Mouse (Mus musculus): Measurements from ENCODE around the gene Gxylt2. TPM values are rescaled to one million over a fixed set of nuclear protein-coding genes. Genes with fewer than 3 reads are reported as not detected.
A peak's percentile ranks its signal among the peaks of the same experiment; 100 is the strongest.

Gxylt2 gene
- polyA plus RNA-seq, 1 experiment: 0.16 TPM

DNA sequence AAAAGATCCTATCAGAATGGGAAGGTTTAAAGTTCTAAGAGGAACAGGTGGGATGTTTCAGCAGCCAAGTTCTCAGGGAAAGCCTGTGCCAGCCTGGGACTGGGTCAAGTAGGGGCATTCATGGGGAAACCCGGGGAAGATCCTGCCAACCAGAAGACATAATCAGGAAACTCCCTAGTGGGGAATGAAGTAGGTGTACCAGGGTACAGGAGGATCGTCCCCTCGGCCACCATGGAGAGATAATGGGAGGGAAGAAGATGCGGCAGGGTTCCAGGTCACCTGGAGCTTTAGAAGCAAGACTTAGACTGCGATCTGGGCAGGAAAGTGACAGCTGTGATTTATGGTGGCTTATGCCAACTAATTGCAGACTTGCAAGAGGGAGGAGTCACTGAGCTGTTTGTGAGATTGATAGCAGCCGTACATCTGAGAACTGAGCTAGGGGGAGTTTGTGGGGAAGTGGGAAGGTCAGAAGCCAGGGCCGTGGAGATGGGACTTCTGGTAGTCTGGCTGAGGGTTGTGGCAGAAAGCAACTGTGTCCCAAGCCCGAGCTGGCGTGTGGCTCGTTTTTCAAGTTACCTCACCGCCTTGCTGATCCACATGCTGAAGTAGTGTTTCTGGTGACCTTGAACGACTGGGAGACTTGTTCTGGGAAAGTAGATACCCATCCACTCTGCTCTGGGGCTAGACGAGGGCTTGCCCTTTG, 98.0 kb downstream of the Gxylt2 start:
- no peak overlapping the region for H3K27ac ChIP-seq (ENCODE audit: insufficient read depth, low read length)
- H3K4me1 ChIP-seq (ENCODE audit: control insufficient read depth, insufficient read depth, insufficient read length): no peaks in the 10 kb centered on the region; the same call in 1 of the 2 replicates
- no peak overlapping the region for H3K4me3 ChIP-seq (ENCODE audit: extremely low read depth, insufficient read depth, insufficient read length)
- 71% methylated on average over 13 of the region's 13 CpGs for WGBS
- TF ChIP-seq CTCF (IDR thresholded peaks at IDR 0.05; ENCODE audit: extremely low read depth, insufficient read depth, insufficient read length, insufficient replicate concordance): no peak
- no peak for TF ChIP-seq POLR2A (IDR thresholded peaks at IDR 0.05; ENCODE audit: low read depth, low read length)
- H3K27me3 ChIP-seq (ENCODE audit: control insufficient read depth, insufficient read depth, low read length): no peaks in the 10 kb centered on the region
- no peak for DNase-seq (ENCODE audit: low read depth in 1 of 2, low spot score in 2 of 2)
- no peaks in the 10 kb centered on the region for H3K36me3 ChIP-seq (ENCODE audit: control insufficient read depth, insufficient read depth, low read length)

- no peaks in the 10 kb centered on the region for H3K36me3 ChIP-seq (ENCODE audit: control insufficient read depth, insufficient read depth, low read length)
- no peaks in the 10 kb centered on the region; the same call in 1 of the 2 replicates for H3K4me1 ChIP-seq (ENCODE audit: control insufficient read depth, insufficient read depth, insufficient read length)
- H3K27me3 ChIP-seq (ENCODE audit: control insufficient read depth, insufficient read depth, low read length): no peaks in the 10 kb centered on the region
- no peak for TF ChIP-seq CTCF (IDR thresholded peaks at IDR 0.05; ENCODE audit: extremely low read depth, insufficient read depth, insufficient read length, insufficient replicate concordance)
- no peak for TF ChIP-seq POLR2A (IDR thresholded peaks at IDR 0.05; ENCODE audit: low read depth, low read length)
- 82% methylated on average over 3 of the region's 3 CpGs for WGBS
- no peak for DNase-seq (ENCODE audit: low read depth in 1 of 2, low spot score in 2 of 2)
- no peak overlapping the region for H3K4me3 ChIP-seq (ENCODE audit: extremely low read depth, insufficient read depth, insufficient read length)
- no peak overlapping the region for H3K27ac ChIP-seq (ENCODE audit: insufficient read depth, low read length)
Observed at GRCm38 (mm10) chr6:100803250-100803649, 98.7 kb downstream of the Gxylt2 start.

GRCm38 (mm10) chr6:100807187-100807586, 102.7 kb downstream of the Gxylt2 start:
- Histone ChIP-seq H3K4me1 (ENCODE audit: control insufficient read depth, insufficient read depth, insufficient read length) (no peaks in the 10 kb centered on the region), H3K36me3 (ENCODE audit: control insufficient read depth, insufficient read depth, low read length) (no peaks in the 10 kb centered on the region), H3K27me3 (ENCODE audit: control insufficient read depth, insufficient read depth, low read length) (no peaks in the 10 kb centered on the region), H3K27ac (ENCODE audit: insufficient read depth, low read length) (no peak overlapping the region), H3K4me3 (ENCODE audit: extremely low read depth, insufficient read depth, insufficient read length) (no peak overlapping the region)
- 78% methylated on average over 9 of the region's 9 CpGs for whole genome bisulfite sequencing
- TF ChIP-seq POLR2A (IDR thresholded peaks at IDR 0.05; ENCODE audit: low read depth, low read length) (no peak), CTCF (IDR thresholded peaks at IDR 0.05; ENCODE audit: extremely low read depth, insufficient read depth, insufficient read length, insufficient replicate concordance) (no peak)
- DNase-seq (ENCODE audit: low read depth in 1 of 2, low spot score in 2 of 2): peak in 1 of 2 experiments; percentile 34

GRCm38 (mm10) chr6:100807746-100808145, 103.2 kb downstream of the Gxylt2 start:
- 75% methylated on average over 1 of the region's 1 CpGs for WGBS
- Histone ChIP-seq H3K27ac (ENCODE audit: insufficient read depth, low read length) (no peak overlapping the region), H3K27me3 (ENCODE audit: control insufficient read depth, insufficient read depth, low read length) (no peaks in the 10 kb centered on the region), H3K4me3 (ENCODE audit: extremely low read depth, insufficient read depth, insufficient read length) (no peak overlapping the region), H3K36me3 (ENCODE audit: control insufficient read depth, insufficient read depth, low read length) (no peaks in the 10 kb centered on the region), H3K4me1 (ENCODE audit: control insufficient read depth, insufficient read depth, insufficient read length) (no peaks in the 10 kb centered on the region)
- no peak for TF ChIP-seq CTCF (IDR thresholded peaks at IDR 0.05; ENCODE audit: extremely low read depth, insufficient read depth, insufficient read length, insufficient replicate concordance)
- TF ChIP-seq POLR2A (IDR thresholded peaks at IDR 0.05; ENCODE audit: low read depth, low read length): no peak
- no peak for DNase-seq (ENCODE audit: low read depth in 1 of 2, low spot score in 2 of 2)

GRCm38 (mm10) chr6:100808221-100808778, 103.8 kb downstream of the Gxylt2 start:
- no peak for DNase-seq (ENCODE audit: low read depth in 1 of 2, low spot score in 2 of 2)
- Histone ChIP-seq H3K36me3 (ENCODE audit: control insufficient read depth, insufficient read depth, low read length) (no peaks in the 10 kb centered on the region), H3K4me1 (ENCODE audit: control insufficient read depth, insufficient read depth, insufficient read length) (no peaks in the 10 kb centered on the region), H3K27me3 (ENCODE audit: control insufficient read depth, insufficient read depth, low read length) (no peaks in the 10 kb centered on the region), H3K4me3 (ENCODE audit: extremely low read depth, insufficient read depth, insufficient read length) (no peak overlapping the region), H3K27ac (ENCODE audit: insufficient read depth, low read length) (no peak overlapping the region)
- TF ChIP-seq POLR2A (IDR thresholded peaks at IDR 0.05; ENCODE audit: low read depth, low read length): no peak
- TF ChIP-seq CTCF (IDR thresholded peaks at IDR 0.05; ENCODE audit: extremely low read depth, insufficient read depth, insufficient read length, insufficient replicate concordance): no peak
- 76% methylated on average over 6 of the region's 6 CpGs for WGBS

- WGBS: 88% methylated on average over 4 of the region's 4 CpGs
- no peak for DNase-seq (ENCODE audit: low read depth in 1 of 2, low spot score in 2 of 2)
- TF ChIP-seq CTCF (IDR thresholded peaks at IDR 0.05; ENCODE audit: extremely low read depth, insufficient read depth, insufficient read length, insufficient replicate concordance) (no peak), POLR2A (IDR thresholded peaks at IDR 0.05; ENCODE audit: low read depth, low read length) (no peak)
- Histone ChIP-seq H3K27ac (ENCODE audit: insufficient read depth, low read length) (no peak overlapping the region), H3K36me3 (ENCODE audit: control insufficient read depth, insufficient read depth, low read length) (no peaks in the 10 kb centered on the region), H3K27me3 (ENCODE audit: control insufficient read depth, insufficient read depth, low read length) (no peaks in the 10 kb centered on the region), H3K4me3 (ENCODE audit: extremely low read depth, insufficient read depth, insufficient read length) (no peak overlapping the region), H3K4me1 (ENCODE audit: control insufficient read depth, insufficient read depth, insufficient read length) (no peaks in the 10 kb centered on the region)
Observed at GRCm38 (mm10) chr6:100810117-100810516, 105.6 kb downstream of the Gxylt2 start.

DNA sequence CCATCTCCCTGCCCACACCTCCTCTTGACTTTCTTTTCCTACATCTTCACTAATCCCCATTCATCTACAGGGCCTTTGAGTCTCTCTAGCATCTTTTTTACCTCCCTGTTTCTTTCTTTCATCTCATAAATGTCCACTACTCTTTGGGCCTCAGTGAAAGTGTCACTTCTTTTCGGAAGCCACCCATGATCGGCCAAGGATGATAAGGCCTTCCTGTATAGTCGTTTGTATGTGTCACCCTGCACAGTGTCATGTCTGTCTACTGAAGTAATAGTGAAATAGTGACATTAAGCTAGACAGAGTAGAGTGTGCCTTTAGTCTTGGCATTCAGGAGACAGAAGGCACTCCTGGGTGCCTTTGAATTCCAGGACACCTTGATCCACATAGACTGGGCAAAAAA, 107.2 kb downstream of the Gxylt2 start:
- Histone ChIP-seq H3K4me3 (ENCODE audit: extremely low read depth, insufficient read depth, insufficient read length) (no peak overlapping the region), H3K27me3 (ENCODE audit: control insufficient read depth, insufficient read depth, low read length) (no peaks in the 10 kb centered on the region), H3K36me3 (ENCODE audit: control insufficient read depth, insufficient read depth, low read length) (no peaks in the 10 kb centered on the region), H3K27ac (ENCODE audit: insufficient read depth, low read length) (no peak overlapping the region), H3K4me1 (ENCODE audit: control insufficient read depth, insufficient read depth, insufficient read length) (no peaks in the 10 kb centered on the region)
- TF ChIP-seq CTCF (IDR thresholded peaks at IDR 0.05; ENCODE audit: extremely low read depth, insufficient read depth, insufficient read length, insufficient replicate concordance): no peak
- no peak for DNase-seq (ENCODE audit: low read depth in 1 of 2, low spot score in 2 of 2)
- 48% methylated on average over 3 of the region's 3 CpGs for WGBS

Data from spleen, adult 2 months (tissue).